Mouse (Mus musculus): ENCODE data around the gene Nav2. TPM values are rescaled to one million over a fixed set of nuclear protein-coding genes. Genes with fewer than 3 reads are reported as not detected.

The Nav2 gene
- polyA plus RNA-seq, 1 experiment from 2014 or later, result 5.8 TPM

DNA sequence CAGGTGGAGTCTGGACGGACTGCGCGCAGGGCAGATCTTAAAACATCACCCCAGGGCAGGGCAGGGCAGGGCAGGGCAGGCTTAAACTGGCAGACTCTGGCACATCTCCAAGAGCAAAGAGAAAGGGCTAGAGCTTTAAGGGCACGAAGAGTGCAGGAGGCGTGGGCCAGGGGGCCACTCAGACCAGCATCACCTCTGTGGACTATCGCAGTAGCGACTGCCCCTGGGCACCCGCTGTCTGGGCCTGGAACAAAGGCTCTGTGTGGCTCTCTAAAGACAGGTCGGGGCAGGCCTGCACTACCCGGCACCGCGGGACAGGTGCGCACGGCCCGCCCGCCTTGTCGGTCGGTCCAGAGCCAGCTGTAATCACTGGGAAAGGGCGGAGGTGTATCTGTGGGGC lies 491.9 kb downstream of the Nav2 start:
- no peak overlapping the region for H3K4me3 ChIP-seq (ENCODE audit: low read depth, low read length)
- 0 out of 2 replicates have a peak, but pooled peaks cover 6% of the 10 kb centered on the region for H3K4me1 ChIP-seq (replicated peaks; ENCODE audit: control insufficient read depth, insufficient read depth, low read length)
- H3K36me3 ChIP-seq (ENCODE audit: control insufficient read depth, insufficient read depth), result peaks cover 15% of the 10 kb centered on the region; the same call in 1 of the 2 replicates
- no peaks in the 10 kb centered on the region for H3K9me3 ChIP-seq (ENCODE audit: control insufficient read depth)
- TF ChIP-seq CTCF (IDR thresholded peaks at IDR 0.05; ENCODE audit: low read depth), result no peak
- 42% methylated on average over 19 of the region's 19 CpGs for WGBS
- peak; percentile 75 for ATAC-seq
- H3K4me2 ChIP-seq (replicated peaks; ENCODE audit: low read depth), result peak overlapping the region; percentile 45
- H3K9ac ChIP-seq (ENCODE audit: low read depth, low read length), result peak overlapping the region; percentile 1; the same call in 1 of the 2 replicates
- no peak overlapping the region; the same call in 1 of the 2 replicates for H3K27ac ChIP-seq (ENCODE audit: low read depth, low read length)
- no peaks in the 10 kb centered on the region for H3K27me3 ChIP-seq (replicated peaks; ENCODE audit: control insufficient read depth, insufficient read depth, low read length)

DNA sequence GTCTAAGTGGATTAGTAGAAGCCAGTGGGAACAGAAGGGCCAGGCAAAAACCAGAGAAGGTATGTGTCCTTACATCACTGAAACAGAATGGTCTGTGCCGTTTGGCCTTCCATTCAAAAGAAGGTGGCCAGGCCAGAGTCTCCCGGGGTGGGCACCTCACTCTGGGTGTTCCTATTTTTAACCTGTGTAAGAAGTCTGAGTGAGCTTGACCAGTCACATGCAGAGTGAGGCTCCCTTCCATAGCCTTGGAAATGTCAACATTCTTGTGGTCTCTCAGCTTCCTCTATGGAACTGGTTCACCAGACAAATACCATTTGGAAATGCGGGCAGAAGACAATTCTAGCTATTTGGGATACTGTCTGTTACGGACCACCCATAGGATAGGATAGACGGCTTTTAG lies 494.0 kb downstream of the Nav2 start:
- no peak overlapping the region for H3K4me2 ChIP-seq (replicated peaks; ENCODE audit: low read depth)
- H3K36me3 ChIP-seq (ENCODE audit: control insufficient read depth, insufficient read depth), result peaks cover 15% of the 10 kb centered on the region; the same call in 1 of the 2 replicates
- no peak overlapping the region for H3K9ac ChIP-seq (ENCODE audit: low read depth, low read length)
- H3K9me3 ChIP-seq (ENCODE audit: control insufficient read depth), result no peaks in the 10 kb centered on the region
- H3K27ac ChIP-seq (ENCODE audit: low read depth, low read length), result no peak overlapping the region
- H3K27me3 ChIP-seq (replicated peaks; ENCODE audit: control insufficient read depth, insufficient read depth, low read length), result no peaks in the 10 kb centered on the region
- no peak overlapping the region for H3K4me3 ChIP-seq (ENCODE audit: low read depth, low read length)
- 0 out of 2 replicates have a peak, but pooled peaks cover under 1% of the 10 kb centered on the region for H3K4me1 ChIP-seq (replicated peaks; ENCODE audit: control insufficient read depth, insufficient read depth, low read length)
- no peak for TF ChIP-seq CTCF (IDR thresholded peaks at IDR 0.05; ENCODE audit: low read depth)
- ATAC-seq, result no peak
- WGBS, result 86% methylated on average over 5 of the region's 5 CpGs

DNA sequence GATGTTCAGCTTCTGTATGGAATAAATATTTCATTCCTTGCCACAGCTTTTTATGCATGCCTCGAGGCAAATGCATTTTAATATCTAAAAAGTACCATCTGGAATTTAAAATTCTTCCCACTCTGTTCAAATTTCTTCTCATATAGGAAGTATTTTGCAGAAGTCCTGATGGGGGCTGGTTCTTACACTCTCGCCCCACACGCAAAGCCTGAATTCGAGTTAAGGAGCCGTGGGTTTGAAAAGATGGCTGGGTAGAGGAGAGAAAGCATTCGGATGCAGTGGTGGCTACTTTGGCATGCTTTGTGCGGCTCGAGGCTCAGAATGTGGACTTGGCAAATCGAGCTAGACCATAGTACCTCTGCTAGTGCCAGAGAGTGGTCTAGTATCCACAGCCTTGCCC lies 499.2 kb downstream of the Nav2 start:
- 91% methylated on average over 9 of the region's 9 CpGs for WGBS

DNA sequence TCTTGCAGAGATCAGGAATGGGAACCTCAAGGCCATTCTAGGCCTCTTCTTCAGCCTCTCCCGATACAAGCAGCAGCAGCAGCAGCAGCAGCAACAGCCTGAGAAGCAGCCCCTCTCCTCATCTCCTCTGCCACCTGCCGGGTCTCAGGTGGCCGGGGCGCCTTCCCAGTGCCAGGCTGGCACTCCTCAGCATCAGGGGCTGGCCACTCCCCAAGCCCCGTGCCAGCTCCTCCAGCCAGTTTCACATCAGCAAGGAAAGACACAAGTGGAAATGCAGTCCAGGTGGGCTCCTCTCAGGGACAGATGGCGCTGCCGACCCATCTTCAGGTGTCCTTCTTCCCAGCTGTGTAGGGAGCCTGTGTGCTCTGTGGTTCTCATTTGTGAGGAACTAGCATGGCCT lies 500.1 kb downstream of the Nav2 start:
- no peak for ATAC-seq
- TF ChIP-seq CTCF (IDR thresholded peaks at IDR 0.05; ENCODE audit: low read depth), result no peak
- H3K4me3 ChIP-seq (ENCODE audit: low read depth, low read length), result no peak overlapping the region
- H3K4me2 ChIP-seq (replicated peaks; ENCODE audit: low read depth), result no peak overlapping the region
- H3K27me3 ChIP-seq (replicated peaks; ENCODE audit: control insufficient read depth, insufficient read depth, low read length), result no peaks in the 10 kb centered on the region
- no peaks in the 10 kb centered on the region for H3K9me3 ChIP-seq (ENCODE audit: control insufficient read depth)
- H3K27ac ChIP-seq (ENCODE audit: low read depth, low read length), result no peak overlapping the region
- WGBS, result 94% methylated on average over 7 of the region's 7 CpGs
- H3K9ac ChIP-seq (ENCODE audit: low read depth, low read length), result no peak overlapping the region
- H3K4me1 ChIP-seq (replicated peaks; ENCODE audit: control insufficient read depth, insufficient read depth, low read length), result no peaks in the 10 kb centered on the region
- H3K36me3 ChIP-seq (ENCODE audit: control insufficient read depth, insufficient read depth), result peaks cover 33% of the 10 kb centered on the region

More for the DNA sequence above, 499.2 kb downstream of the Nav2 start:
- H3K9ac ChIP-seq (ENCODE audit: low read depth, low read length), result no peak overlapping the region
- ATAC-seq, result no peak
- no peak overlapping the region for H3K4me2 ChIP-seq (replicated peaks; ENCODE audit: low read depth)
- no peak overlapping the region for H3K27ac ChIP-seq (ENCODE audit: low read depth, low read length)
- H3K36me3 ChIP-seq (ENCODE audit: control insufficient read depth, insufficient read depth), result peaks cover 28% of the 10 kb centered on the region
- no peak overlapping the region for H3K4me3 ChIP-seq (ENCODE audit: low read depth, low read length)
- H3K27me3 ChIP-seq (replicated peaks; ENCODE audit: control insufficient read depth, insufficient read depth, low read length), result no peaks in the 10 kb centered on the region
- H3K9me3 ChIP-seq (ENCODE audit: control insufficient read depth), result no peaks in the 10 kb centered on the region
- H3K4me1 ChIP-seq (replicated peaks; ENCODE audit: control insufficient read depth, insufficient read depth, low read length), result no peaks in the 10 kb centered on the region
- no peak for TF ChIP-seq CTCF (IDR thresholded peaks at IDR 0.05; ENCODE audit: low read depth)

DNA sequence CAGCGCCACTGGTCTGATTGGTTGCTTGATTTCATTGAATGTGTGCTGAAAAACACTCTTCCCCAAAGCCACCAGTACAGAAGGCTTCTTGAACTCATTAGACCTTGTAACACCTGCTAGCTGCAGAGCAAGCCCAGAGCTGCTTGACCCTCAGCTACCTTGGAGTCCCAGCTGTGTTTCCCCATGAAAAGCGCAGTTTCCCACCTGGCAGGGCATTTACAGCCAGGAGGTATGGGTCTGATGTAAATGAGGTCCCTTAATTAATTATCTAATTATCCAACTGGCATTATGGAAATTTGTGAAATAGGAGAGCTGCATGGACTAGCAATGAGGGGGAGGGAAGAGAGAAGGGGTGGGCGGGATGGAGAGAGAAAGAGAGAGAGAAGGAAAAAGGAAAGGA lies 500.7 kb downstream of the Nav2 start:
- Histone ChIP-seq H3K27ac (ENCODE audit: low read depth, low read length) (no peak overlapping the region), H3K4me1 (replicated peaks; ENCODE audit: control insufficient read depth, insufficient read depth, low read length) (no peaks in the 10 kb centered on the region), H3K4me3 (ENCODE audit: low read depth, low read length) (no peak overlapping the region), H3K9me3 (ENCODE audit: control insufficient read depth) (no peaks in the 10 kb centered on the region), H3K36me3 (ENCODE audit: control insufficient read depth, insufficient read depth) (peaks cover 35% of the 10 kb centered on the region), H3K4me2 (replicated peaks; ENCODE audit: low read depth) (no peak overlapping the region), H3K27me3 (replicated peaks; ENCODE audit: control insufficient read depth, insufficient read depth, low read length) (no peaks in the 10 kb centered on the region), H3K9ac (ENCODE audit: low read depth, low read length) (no peak overlapping the region)
- 97% methylated on average over 3 of the region's 3 CpGs for WGBS
- TF ChIP-seq CTCF (IDR thresholded peaks at IDR 0.05; ENCODE audit: low read depth), result no peak
- ATAC-seq, result no peak

DNA sequence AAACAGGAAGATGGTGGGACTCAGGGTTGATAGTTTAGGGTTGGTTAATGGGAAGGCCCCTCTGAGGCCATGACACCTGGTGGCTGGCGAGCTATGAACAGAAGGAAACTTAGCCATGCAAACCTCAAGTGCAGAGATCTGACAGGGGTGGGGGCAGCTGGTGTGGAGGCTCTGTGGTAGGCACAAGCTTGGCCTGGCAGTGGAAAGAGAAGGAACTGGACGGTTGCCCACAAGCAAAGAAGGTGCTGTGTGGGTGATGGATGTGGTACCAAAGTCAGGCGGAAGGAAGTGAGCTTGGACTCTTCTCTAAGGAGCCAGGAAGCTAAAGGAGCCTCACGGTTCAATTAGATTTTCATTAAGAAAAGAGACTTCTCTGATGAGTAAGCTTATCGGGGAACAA lies 501.7 kb downstream of the Nav2 start:
- no peak for ATAC-seq
- Histone ChIP-seq H3K4me2 (replicated peaks; ENCODE audit: low read depth) (no peak overlapping the region), H3K27ac (ENCODE audit: low read depth, low read length) (no peak overlapping the region), H3K9ac (ENCODE audit: low read depth, low read length) (no peak overlapping the region), H3K9me3 (ENCODE audit: control insufficient read depth) (no peaks in the 10 kb centered on the region), H3K4me1 (replicated peaks; ENCODE audit: control insufficient read depth, insufficient read depth, low read length) (no peaks in the 10 kb centered on the region), H3K4me3 (ENCODE audit: low read depth, low read length) (no peak overlapping the region), H3K36me3 (ENCODE audit: control insufficient read depth, insufficient read depth) (peaks cover 45% of the 10 kb centered on the region), H3K27me3 (replicated peaks; ENCODE audit: control insufficient read depth, insufficient read depth, low read length) (no peaks in the 10 kb centered on the region)
- TF ChIP-seq CTCF (IDR thresholded peaks at IDR 0.05; ENCODE audit: low read depth), result no peak
- 83% methylated on average over 5 of the region's 5 CpGs for WGBS

DNA sequence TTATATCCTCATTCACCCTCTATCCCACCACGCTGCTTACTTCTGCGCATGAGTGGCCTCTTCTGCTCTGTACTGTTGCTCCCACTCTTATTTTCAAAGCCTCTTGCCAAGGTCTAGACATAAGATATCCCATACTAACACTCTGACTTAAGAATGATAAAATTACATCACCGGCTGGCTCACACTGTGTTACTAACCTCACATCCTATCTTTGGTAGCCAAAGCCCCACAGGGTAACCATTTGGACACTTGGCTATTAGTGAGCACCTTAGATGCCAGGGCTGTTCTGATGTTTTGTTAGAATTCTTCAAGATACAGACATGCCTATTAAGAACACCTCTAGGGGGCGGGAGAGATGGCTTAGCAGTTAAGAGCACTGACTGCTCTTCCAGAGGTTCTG lies 502.4 kb downstream of the Nav2 start:
- no peak for ATAC-seq
- Histone ChIP-seq H3K9ac (ENCODE audit: low read depth, low read length) (no peak overlapping the region), H3K4me1 (replicated peaks; ENCODE audit: control insufficient read depth, insufficient read depth, low read length) (no peaks in the 10 kb centered on the region), H3K9me3 (ENCODE audit: control insufficient read depth) (no peaks in the 10 kb centered on the region), H3K36me3 (ENCODE audit: control insufficient read depth, insufficient read depth) (peaks cover 52% of the 10 kb centered on the region), H3K27me3 (replicated peaks; ENCODE audit: control insufficient read depth, insufficient read depth, low read length) (no peaks in the 10 kb centered on the region), H3K27ac (ENCODE audit: low read depth, low read length) (no peak overlapping the region), H3K4me3 (ENCODE audit: low read depth, low read length) (no peak overlapping the region), H3K4me2 (replicated peaks; ENCODE audit: low read depth) (no peak overlapping the region)
- 92% methylated on average over 4 of the region's 4 CpGs for WGBS
- TF ChIP-seq CTCF (IDR thresholded peaks at IDR 0.05; ENCODE audit: low read depth), result no peak

Measured in intestine, postnatal 0 days (tissue).